Mouse (Mus musculus): ENCODE results near the gene Kctd21.
A peak's percentile ranks its signal among the peaks of the same experiment; 100 is the strongest.

Gene Kctd21

GRCm38 (mm10) chr7:97331726-97332666, at the start of gene Kctd21, which contains the start of gene Usp35:
TSS of gene Kctd21 (plus strand) at chr7:97332327.
TSS of gene Usp35 (minus strand) at chr7:97332020.
- DNase-seq (ENCODE audit: low read depth, low spot score), result peak; percentile 95

- no peak for DNase-seq (ENCODE audit: low read depth, low spot score)
Observed at GRCm38 (mm10) chr7:97296986-97297385, 35.1 kb upstream of the Kctd21 start.

GRCm38 (mm10) chr7:97297466-97297865, 34.7 kb upstream of the Kctd21 start:
- peak; percentile 71 for DNase-seq (ENCODE audit: low read depth, low spot score)

GRCm38 (mm10) chr7:97298279-97298678, 33.8 kb upstream of the Kctd21 start:
- DNase-seq (ENCODE audit: low read depth, low spot score), result no peak

GRCm38 (mm10) chr7:97298943-97299342, 33.2 kb upstream of the Kctd21 start:
- DNase-seq (ENCODE audit: low read depth, low spot score), result no peak

GRCm38 (mm10) chr7:97300914-97301313, 31.2 kb upstream of the Kctd21 start:
- DNase-seq (ENCODE audit: low read depth, low spot score), result no peak

GRCm38 (mm10) chr7:97301321-97301720, 30.8 kb upstream of the Kctd21 start:
- DNase-seq (ENCODE audit: low read depth, low spot score), result no peak

- no peak for DNase-seq (ENCODE audit: low read depth, low spot score)
Observed at GRCm38 (mm10) chr7:97302261-97302660, 29.9 kb upstream of the Kctd21 start.

- DNase-seq (ENCODE audit: low read depth, low spot score), result no peak
Observed at GRCm38 (mm10) chr7:97302876-97303275, 29.3 kb upstream of the Kctd21 start.

- DNase-seq (ENCODE audit: low read depth, low spot score), result no peak
Observed at GRCm38 (mm10) chr7:97303614-97304013, 28.5 kb upstream of the Kctd21 start.

GRCm38 (mm10) chr7:97304471-97304870, 27.7 kb upstream of the Kctd21 start:
- no peak for DNase-seq (ENCODE audit: low read depth, low spot score)

- no peak for DNase-seq (ENCODE audit: low read depth, low spot score)
Observed at GRCm38 (mm10) chr7:97305206-97305605, 26.9 kb upstream of the Kctd21 start.

GRCm38 (mm10) chr7:97306813-97307212, 25.3 kb upstream of the Kctd21 start:
- no peak for DNase-seq (ENCODE audit: low read depth, low spot score)

- no peak for DNase-seq (ENCODE audit: low read depth, low spot score)
Observed at GRCm38 (mm10) chr7:97307546-97307945, 24.6 kb upstream of the Kctd21 start.

- no peak for DNase-seq (ENCODE audit: low read depth, low spot score)
Observed at GRCm38 (mm10) chr7:97309461-97310340, 22.4 kb upstream of the Kctd21 start.

- DNase-seq (ENCODE audit: low read depth, low spot score), result no peak
Observed at GRCm38 (mm10) chr7:97310341-97310635, 21.8 kb upstream of the Kctd21 start.

- no peak for DNase-seq (ENCODE audit: low read depth, low spot score)
Observed at GRCm38 (mm10) chr7:97311620-97312019, 20.5 kb upstream of the Kctd21 start.

GRCm38 (mm10) chr7:97312196-97312595, 19.9 kb upstream of the Kctd21 start:
- no peak for DNase-seq (ENCODE audit: low read depth, low spot score)

GRCm38 (mm10) chr7:97312856-97313255, 19.3 kb upstream of the Kctd21 start:
- no peak for DNase-seq (ENCODE audit: low read depth, low spot score)

- DNase-seq (ENCODE audit: low read depth, low spot score), result no peak
Observed at GRCm38 (mm10) chr7:97313364-97313995, 18.6 kb upstream of the Kctd21 start.

- DNase-seq (ENCODE audit: low read depth, low spot score), result no peak
Observed at GRCm38 (mm10) chr7:97314646-97315045, 17.5 kb upstream of the Kctd21 start.

GRCm38 (mm10) chr7:97315656-97316055, 16.5 kb upstream of the Kctd21 start:
- DNase-seq (ENCODE audit: low read depth, low spot score), result no peak
